In genomic region chr8:95832603-95833434, GRCm38 (mm10) we compare ENCODE assay signal across 8 mouse cellular contexts. TPM values are rescaled to one million over a fixed set of nuclear protein-coding genes. Genes with fewer than 3 reads are reported as not detected.
DNase-seq lines count a peak whose midpoint lies in the region; ATAC-seq and TF ChIP-seq lines count a peak whose summit lies in the region.

No protein-coding gene starts in this region.

- ATAC-seq in common myeloid progenitor, adult 5-6 weeks (replicated peaks; ENCODE audit: low read depth, poor library complexity, severe bottlenecking) = peak; percentile 93
- ATAC-seq in hindbrain, postnatal 0 days = peak; percentile 74

- no peaks in the 10 kb centered on the region for H3K9me3 ChIP-seq in hindbrain, postnatal 0 days (ENCODE audit: low read length)

- WGBS in hindbrain, postnatal 0 days = 16% methylated on average over 16 of the region's 16 CpGs

- peak overlapping the region; percentile 12; the same call in 1 of the 2 replicates for H3K4me3 ChIP-seq in gastrocnemius, adult 2 months
- H3K4me3 ChIP-seq in hindbrain, postnatal 0 days (ENCODE audit: low read length) = peak overlapping the region; percentile 26

- peak overlapping the region; percentile 54 for H3K4me2 ChIP-seq in hindbrain, postnatal 0 days (ENCODE audit: low read depth, low read length)

- peak; percentile 91 for DNase-seq in ZHBTc4 (ENCODE audit: low read depth, low spot score)
- peak; percentile 83 for DNase-seq in gastrocnemius, adult 2 months
- peak; percentile 89 for DNase-seq in hindbrain, postnatal 0 days (ENCODE audit: low spot score)
- peak; percentile 89 to 90 for DNase-seq in left cerebral cortex, adult 18-20 months (ENCODE audit: low spot score in 2 of 2)
- DNase-seq in lung, postnatal 4 days = peak; percentile 72 to 88
- DNase-seq in right cerebral cortex, adult 18-20 months = peak; percentile 86
- peak; percentile 52 for DNase-seq in urinary bladder, adult 2 months (ENCODE audit: low spot score)

- H3K9ac ChIP-seq in hindbrain, postnatal 0 days (replicated peaks; ENCODE audit: low read length) = peak overlapping the region; percentile 24; the same call in 1 of the 2 replicates

- intact Hi-C loops in gastrocnemius, adult 2 months (cut with DNase I) = loop anchor here (2.0 to 5.0 kb wide), 2 partner anchors 51 to 120 kb away; no protein-coding TSS in a partner anchor

- peaks cover 4% of the 10 kb centered on the region; the same call in 1 of the 2 replicates for H3K4me1 ChIP-seq in hindbrain, postnatal 0 days (ENCODE audit: insufficient read depth, low read length)

- no peaks in the 10 kb centered on the region for H3K27me3 ChIP-seq in hindbrain, postnatal 0 days (ENCODE audit: insufficient read depth, low read length)

- peaks cover 6% of the 10 kb centered on the region; the same call in 1 of the 2 replicates for H3K36me3 ChIP-seq in hindbrain, postnatal 0 days (ENCODE audit: insufficient read depth, low read length)

- 0 out of 2 replicates have a peak overlapping the region, but pooled peaks have one; percentile 24 for H3K27ac ChIP-seq in gastrocnemius, adult 2 months
- no peak overlapping the region for H3K27ac ChIP-seq in hindbrain, postnatal 0 days

- peak; percentile 100 for TF ChIP-seq CTCF in gastrocnemius, adult 2 months (IDR thresholded peaks at IDR 0.05)
- peak; percentile 95 for TF ChIP-seq CTCF in hindbrain, postnatal 0 days (IDR thresholded peaks at IDR 0.05; ENCODE audit: low read depth)

RNA-seq across cellular contexts. Expression of gene Sap18b, which starts 7.7 kb away (rescaled TPM):
- 290 and 291 TPM in 2 replicates for total RNA-seq in common myeloid progenitor, adult 5-6 weeks (2017)
- 10 to 100 TPM; 77.5 to 78.4 TPM for total RNA-seq in gastrocnemius, adult 2 months (2021)
- total RNA-seq in hindbrain, postnatal 0 days (2014; rRNA removed) = 31.2 and 57.4 TPM in 2 replicates
- 325 and 342 TPM in 2 replicates for polyA plus RNA-seq in hindbrain, postnatal 0 days (2015; fragmentation: Nextera tagmentation; extraction: Ambion mirVana)
- 10 to 100 TPM; 78.1 to 96.2 TPM for total RNA-seq in left cerebral cortex, adult 18-20 months (2021)
- 122 and 134 TPM in 2 replicates for polyA plus RNA-seq in urinary bladder, adult 2 months (2012; rRNA removed)

RNA-seq across cellular contexts. Expression of gene Slc38a7, which starts 20.5 kb away (rescaled TPM):
- 1.4 and 2.9 TPM in 2 replicates for total RNA-seq in common myeloid progenitor, adult 5-6 weeks (2017)
- 1 to 10 TPM; 6.7 to 6.8 TPM for total RNA-seq in gastrocnemius, adult 2 months (2021)
- total RNA-seq in hindbrain, postnatal 0 days (2014; rRNA removed) = 29.8 and 35.6 TPM in 2 replicates
- polyA plus RNA-seq in hindbrain, postnatal 0 days (2015; fragmentation: Nextera tagmentation; extraction: Ambion mirVana) = 19.6 and 21.6 TPM in 2 replicates
- 10 to 100 TPM; 24.4 to 28.7 TPM for total RNA-seq in left cerebral cortex, adult 18-20 months (2021)
- polyA plus RNA-seq in urinary bladder, adult 2 months (2012; rRNA removed) = 19.9 and 22.2 TPM in 2 replicates

RNA-seq across cellular contexts. Expression of gene Cnot1, which starts 25.6 kb away (rescaled TPM):
- 172 and 219 TPM in 2 replicates for total RNA-seq in common myeloid progenitor, adult 5-6 weeks (2017)
- 10 to 100 TPM; 66.3 to 71.1 TPM for total RNA-seq in gastrocnemius, adult 2 months (2021)
- 123 and 141 TPM in 2 replicates for total RNA-seq in hindbrain, postnatal 0 days (2014; rRNA removed)
- 23.0 and 25.4 TPM in 2 replicates for polyA plus RNA-seq in hindbrain, postnatal 0 days (2015; fragmentation: Nextera tagmentation; extraction: Ambion mirVana)
- total RNA-seq in left cerebral cortex, adult 18-20 months (2021) = 100 to 1,000 TPM; 129 to 130 TPM
- 52.5 and 62.5 TPM in 2 replicates for polyA plus RNA-seq in urinary bladder, adult 2 months (2012; rRNA removed)

RNA-seq across cellular contexts. Expression of gene Got2, which starts 55.5 kb away (rescaled TPM):
- total RNA-seq in common myeloid progenitor, adult 5-6 weeks (2017) = 102 and 113 TPM in 2 replicates
- total RNA-seq in gastrocnemius, adult 2 months (2021) = 100 to 1,000 TPM; 342 to 564 TPM
- 243 and 251 TPM in 2 replicates for total RNA-seq in hindbrain, postnatal 0 days (2014; rRNA removed)
- polyA plus RNA-seq in hindbrain, postnatal 0 days (2015; fragmentation: Nextera tagmentation; extraction: Ambion mirVana) = 228 and 230 TPM in 2 replicates
- 100 to 1,000 TPM; 231 to 248 TPM for total RNA-seq in left cerebral cortex, adult 18-20 months (2021)
- polyA plus RNA-seq in urinary bladder, adult 2 months (2012; rRNA removed) = 99.3 and 124 TPM in 2 replicates
